ENCODE assay signal across 23 mouse cellular contexts in genomic region chr9:49509094-49509493, GRCm38 (mm10).
"Had no signal": no experiment of that assay in that cellular context is flagged by ENCODE, and none has a peak within 500 bp of the region (broad histone marks: within the 10 kb centered on the region; RNA-seq: fewer than 3 reads in every experiment).

No protein-coding gene starts in this region.

- DNase-seq: gastrocnemius, postnatal 10 days; gastrocnemius, postnatal 25 days; heart, adult 18-20 months; heart, postnatal 10 days; kidney, adult 11 months; kidney, adult 9 months; kidney, postnatal 14 days; layer of hippocampus, postnatal 36 days; left cerebral cortex, postnatal 4 days had no signal

- ATAC-seq: forebrain, embryonic 16.5 days; hindbrain, postnatal 0 days; intestine, embryonic 16.5 days; liver, embryonic 12.5 days had no signal

- H3K27ac ChIP-seq: gastrocnemius, adult 2 months; heart, embryonic 10.5 days; hindbrain, embryonic 13.5 days; hindbrain, embryonic 15.5 days; hindbrain, postnatal 0 days; kidney, embryonic 15.5 days; kidney, postnatal 0 days; limb, embryonic 13.5 days; limb, embryonic 15.5 days; liver, embryonic 12.5 days; liver, embryonic 14.5 days had no signal

- H3K4me3 ChIP-seq: gastrocnemius, adult 2 months; heart, embryonic 10.5 days; heart, embryonic 12.5 days; hindbrain, embryonic 13.5 days; hindbrain, embryonic 15.5 days; kidney, embryonic 15.5 days; limb, embryonic 13.5 days; limb, embryonic 15.5 days; liver, embryonic 12.5 days had no signal
